Mouse (Mus musculus) lung, postnatal 14 days (tissue): ENCODE data around the gene Gm11992.
A peak's percentile ranks its signal among the peaks of the same experiment; 100 is the strongest.

Experiments
- DNase-seq: peaks from one replicate; pipeline ENCODE4 v3.0.0; 2021

Gene Gm11992

GRCm38 (mm10) chr11:9048011-9048702 lies at the start of gene Gm11992:
Gm11992 (plus strand) TSS chr11:9048594.
- DNase-seq = peak; percentile 77

- DNase-seq = no peak
These were observed 39.6 kb upstream of the Gm11992 start for GRCm38 (mm10) chr11:9008761-9009160.

DNA sequence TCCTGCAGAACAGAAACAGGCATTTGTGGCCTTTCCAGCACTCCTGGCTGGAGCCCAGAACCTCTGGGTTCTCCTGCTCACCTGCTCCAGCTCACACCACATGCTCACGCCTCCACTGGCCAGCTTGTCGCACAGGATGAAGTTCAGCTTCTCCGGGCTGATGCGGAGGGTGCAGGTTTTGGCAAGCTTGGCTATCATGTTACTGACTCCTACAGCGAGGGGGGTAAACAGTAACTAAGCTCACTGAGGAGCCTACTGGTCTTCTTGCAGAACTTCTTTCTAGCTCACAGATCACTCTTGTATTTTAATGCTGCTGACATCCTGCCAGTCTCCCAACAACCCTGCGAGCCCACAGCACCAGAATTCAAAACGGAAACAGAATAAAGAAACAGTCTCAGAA lies 38.0 kb upstream of the Gm11992 start:
- DNase-seq = peak; percentile 6

- peak; percentile 89 for DNase-seq
These were observed 37.5 kb upstream of the Gm11992 start, which contains the start of gene Hus1 for GRCm38 (mm10) chr11:9010853-9011339. Hus1 (minus strand) TSS chr11:9011191.

GRCm38 (mm10) chr11:9011348-9011747 lies 37.0 kb upstream of the Gm11992 start:
- no peak for DNase-seq

DNA sequence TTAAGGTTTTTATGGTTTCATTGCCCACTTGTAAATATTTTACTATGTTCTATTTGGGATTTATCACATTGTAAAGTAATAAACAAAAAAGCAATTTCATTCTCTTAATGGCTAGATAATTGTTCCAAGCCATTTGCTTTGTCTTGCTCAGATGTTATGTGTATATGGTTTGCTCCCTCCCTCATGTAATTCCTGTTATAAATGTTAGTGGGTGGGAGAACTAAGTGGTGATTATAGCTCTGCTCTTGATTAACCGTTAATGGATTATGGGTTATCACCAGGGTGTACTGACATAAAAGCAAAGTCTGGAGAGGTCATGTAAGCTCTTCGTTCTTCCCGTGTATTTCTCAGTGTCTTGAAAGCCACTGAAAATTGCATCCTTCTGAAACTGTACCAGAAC lies 33.7 kb upstream of the Gm11992 start:
- no peak for DNase-seq

GRCm38 (mm10) chr11:9018491-9019267 lies 29.7 kb upstream of the Gm11992 start:
- no peak for DNase-seq

- DNase-seq = no peak
These were observed 28.2 kb upstream of the Gm11992 start for GRCm38 (mm10) chr11:9020207-9020606.

DNA sequence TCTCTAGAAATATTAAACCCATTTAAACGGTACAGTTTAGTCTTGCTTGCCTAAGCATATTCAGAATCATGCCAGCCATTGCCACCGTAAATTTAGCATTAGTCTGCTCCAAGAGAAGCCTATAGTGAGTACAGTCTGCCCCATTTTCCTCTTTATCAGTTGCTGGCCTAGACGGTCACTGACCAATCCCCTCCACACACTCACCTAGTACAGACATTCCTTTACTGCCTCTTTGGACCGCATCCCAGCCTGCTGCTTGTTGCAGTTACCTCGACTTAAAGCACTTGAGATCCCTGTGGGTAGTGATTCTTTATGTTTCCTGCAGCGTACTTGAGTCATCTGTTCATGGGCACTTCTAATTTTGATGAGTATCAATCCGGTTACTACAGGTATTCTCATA lies 23.6 kb upstream of the Gm11992 start:
- DNase-seq = no peak

- DNase-seq = no peak
These were observed 23.2 kb upstream of the Gm11992 start for GRCm38 (mm10) chr11:9025211-9025610.

- no peak for DNase-seq
These were observed 16.9 kb upstream of the Gm11992 start for GRCm38 (mm10) chr11:9031530-9031929.

DNA sequence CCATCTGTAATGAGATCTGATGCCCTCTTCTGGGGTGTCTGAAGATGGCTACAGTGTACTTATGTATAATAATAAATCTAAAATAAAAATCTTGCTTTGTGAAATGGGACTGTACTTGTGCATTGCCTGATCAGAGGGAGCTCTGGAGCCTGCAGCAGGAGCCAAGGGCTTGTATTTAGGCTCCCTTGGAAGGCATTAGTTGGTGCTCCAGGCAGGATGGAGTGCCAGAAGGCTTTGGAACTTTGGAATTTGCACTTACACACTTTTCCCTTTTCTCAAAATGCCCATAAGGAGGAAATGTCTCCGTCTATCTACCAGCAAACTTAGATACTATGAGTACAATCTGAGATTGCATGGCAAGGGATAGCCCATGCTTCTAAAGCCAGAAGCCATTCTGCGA lies 1.8 kb upstream of the Gm11992 start:
- no peak for DNase-seq

GRCm38 (mm10) chr11:9047044-9047443 lies 1.4 kb upstream of the Gm11992 start:
- no peak for DNase-seq

DNA sequence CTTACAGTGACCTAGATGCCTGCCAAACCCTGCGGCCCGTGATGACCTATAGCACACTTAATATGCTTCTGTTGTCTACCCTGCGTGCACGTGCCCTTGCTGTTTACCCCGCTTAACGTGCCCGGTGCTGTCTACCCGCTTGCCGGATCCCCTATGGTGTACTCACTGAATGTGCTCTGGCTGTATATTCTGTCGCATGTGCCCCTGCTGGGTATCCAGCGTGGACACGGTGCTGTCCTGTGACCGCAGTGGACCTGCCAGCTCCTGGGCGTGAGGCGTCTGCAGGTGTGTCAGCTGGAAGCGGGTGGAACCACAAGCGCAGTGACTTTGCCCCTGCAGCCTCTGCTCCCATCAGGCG lies 288 bp downstream of the Gm11992 start, which contains the start of gene Sun3:
Gene Sun3, minus strand, starts transcription at position 289 of the 358 bp plus-strand sequence.
- DNase-seq = no peak

DNA sequence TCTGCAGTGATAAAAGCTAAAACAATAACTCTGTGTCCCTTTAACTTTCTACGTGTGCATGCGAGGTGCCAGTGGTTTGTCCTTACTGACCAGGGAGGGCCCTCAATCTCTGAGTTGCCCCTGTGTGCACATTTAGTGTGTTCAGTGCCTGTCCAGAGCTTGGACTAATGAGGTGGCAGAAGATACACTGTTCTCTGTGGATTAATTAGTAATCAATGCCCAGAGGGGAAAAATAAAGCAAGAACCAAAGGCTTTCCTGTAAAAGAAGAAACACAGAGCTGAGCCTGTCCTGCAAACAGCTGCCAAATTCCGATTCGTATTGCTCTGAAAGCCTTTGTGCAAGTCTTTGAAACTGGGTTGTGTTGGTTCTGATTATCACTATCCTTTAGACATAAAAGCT lies 1.8 kb downstream of the Gm11992 start:
- no peak for DNase-seq

- no peak for DNase-seq
These were observed 3.5 kb downstream of the Gm11992 start for GRCm38 (mm10) chr11:9051895-9052294.

- no peak for DNase-seq
These were observed 8.5 kb downstream of the Gm11992 start for GRCm38 (mm10) chr11:9056937-9057336.

- DNase-seq = no peak
These were observed 9.3 kb downstream of the Gm11992 start for GRCm38 (mm10) chr11:9057711-9058110.

- no peak for DNase-seq
These were observed 11.6 kb downstream of the Gm11992 start for GRCm38 (mm10) chr11:9060029-9060428.

- no peak for DNase-seq
These were observed 12.1 kb downstream of the Gm11992 start for GRCm38 (mm10) chr11:9060484-9060883.

DNA sequence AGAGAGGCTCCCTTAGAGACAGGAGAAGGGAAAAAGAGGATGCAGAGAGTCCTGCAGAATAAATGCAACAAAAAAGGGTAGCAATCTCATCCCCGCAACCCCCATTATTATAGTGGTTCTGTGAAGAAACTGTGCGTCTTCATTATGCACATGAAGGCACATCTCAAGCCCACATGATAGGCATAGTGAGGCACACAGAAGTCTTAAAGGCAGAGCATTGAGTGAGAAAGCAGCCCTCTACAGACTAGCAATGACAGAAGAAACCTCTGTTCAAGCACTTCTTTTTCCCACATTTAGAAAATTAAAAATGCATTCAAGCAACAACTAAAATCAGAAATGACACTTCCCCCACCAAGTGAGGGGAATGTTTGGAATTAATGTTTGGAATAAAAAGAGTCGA lies 28.1 kb downstream of the Gm11992 start:
- no peak for DNase-seq

- DNase-seq = no peak
These were observed 64.8 kb downstream of the Gm11992 start for GRCm38 (mm10) chr11:9113189-9113588.

DNA sequence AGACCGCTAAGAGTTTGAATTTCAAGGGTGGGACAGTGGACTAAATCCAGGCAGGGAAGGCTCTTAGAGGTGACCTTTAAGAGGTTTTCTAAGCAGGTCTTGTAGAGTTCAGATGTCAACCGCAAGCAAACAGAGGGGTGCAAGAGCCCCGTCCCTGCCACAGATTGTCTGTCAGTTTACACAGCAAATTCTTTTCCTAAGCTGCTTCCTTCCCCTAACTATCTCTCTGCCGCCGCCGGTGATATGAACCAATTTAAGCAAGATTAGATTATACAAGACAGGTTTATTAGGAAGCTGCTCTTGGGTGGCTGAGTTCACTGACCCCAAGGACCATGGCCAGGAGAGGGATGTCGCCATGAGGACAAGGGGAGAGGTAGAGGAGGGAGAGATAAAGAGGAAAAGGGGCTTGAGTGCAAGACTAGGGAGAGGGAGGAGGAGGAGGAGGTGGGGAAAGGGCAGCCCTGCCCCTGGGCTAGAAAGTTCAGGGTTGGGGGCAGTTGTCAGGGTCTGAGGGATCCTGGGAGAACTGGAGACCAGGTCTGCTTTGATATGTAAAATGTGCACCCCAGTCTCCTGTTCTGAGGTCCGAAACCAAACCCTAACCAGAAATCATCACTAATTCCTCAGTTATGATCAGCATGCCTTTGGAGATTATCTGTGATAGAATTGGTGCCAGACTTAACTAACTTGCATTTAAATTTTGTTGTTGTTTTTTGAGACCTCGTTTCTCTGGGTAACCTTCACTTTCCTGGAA lies 67.2 kb downstream of the Gm11992 start:
- DNase-seq = no peak
